Mouse (Mus musculus): ENCODE results near the gene Cobl. TPM values are rescaled to one million over a fixed set of nuclear protein-coding genes. Genes with fewer than 3 reads are reported as not detected.

The Cobl gene
- polyA plus RNA-seq, 1 experiment from 2014 or later: 12.0 TPM

GRCm38 (mm10) chr11:12198700-12199349 is 265.9 kb downstream of the Cobl start:
- Histone ChIP-seq H3K4me1 (no peaks in the 10 kb centered on the region), H3K27me3 (no peaks in the 10 kb centered on the region), H3K27ac (no peak overlapping the region), H3K4me3 (no peak overlapping the region), H3K9me3 (no peaks in the 10 kb centered on the region), H3K4me2 (no peak overlapping the region), H3K9ac (no peak overlapping the region), H3K36me3 (no peaks in the 10 kb centered on the region)
- WGBS: 78% methylated on average over 6 of the region's 6 CpGs
- ATAC-seq (ENCODE audit: borderline replicate concordance, extremely low read depth, low FRiP score, low TSS enrichment): no peak

GRCm38 (mm10) chr11:12198017-12198416 is 266.7 kb downstream of the Cobl start:
- no peaks in the 10 kb centered on the region for H3K27me3 ChIP-seq
- H3K4me2 ChIP-seq: no peak overlapping the region
- WGBS: 41% methylated on average over 2 of the region's 2 CpGs
- no peak overlapping the region for H3K4me3 ChIP-seq
- H3K4me1 ChIP-seq: no peaks in the 10 kb centered on the region
- no peaks in the 10 kb centered on the region for H3K9me3 ChIP-seq
- H3K27ac ChIP-seq: no peak overlapping the region
- no peak for ATAC-seq (ENCODE audit: borderline replicate concordance, extremely low read depth, low FRiP score, low TSS enrichment)
- no peak overlapping the region for H3K9ac ChIP-seq
- H3K36me3 ChIP-seq: no peaks in the 10 kb centered on the region

- H3K36me3 ChIP-seq: no peaks in the 10 kb centered on the region
- no peak for ATAC-seq (ENCODE audit: borderline replicate concordance, extremely low read depth, low FRiP score, low TSS enrichment)
- 45% methylated on average over 4 of the region's 4 CpGs for WGBS
- H3K27me3 ChIP-seq: no peaks in the 10 kb centered on the region
- no peak overlapping the region for H3K27ac ChIP-seq
- H3K4me2 ChIP-seq: no peak overlapping the region
- H3K4me1 ChIP-seq: no peaks in the 10 kb centered on the region
- H3K9ac ChIP-seq: no peak overlapping the region
- no peaks in the 10 kb centered on the region for H3K9me3 ChIP-seq
- H3K4me3 ChIP-seq: no peak overlapping the region
Observed at GRCm38 (mm10) chr11:12197542-12197941, 267.2 kb downstream of the Cobl start.

- no peak for ATAC-seq (ENCODE audit: borderline replicate concordance, extremely low read depth, low FRiP score, low TSS enrichment)
- H3K36me3 ChIP-seq: no peaks in the 10 kb centered on the region
- no peak overlapping the region for H3K4me2 ChIP-seq
- no peaks in the 10 kb centered on the region for H3K9me3 ChIP-seq
- no peak overlapping the region for H3K27ac ChIP-seq
- WGBS: 83% methylated on average over 3 of the region's 3 CpGs
- H3K27me3 ChIP-seq: no peaks in the 10 kb centered on the region
- no peak overlapping the region for H3K9ac ChIP-seq
- no peaks in the 10 kb centered on the region for H3K4me1 ChIP-seq
- H3K4me3 ChIP-seq: no peak overlapping the region
Observed at GRCm38 (mm10) chr11:12195390-12195789, 269.4 kb downstream of the Cobl start.

- no peaks in the 10 kb centered on the region for H3K4me1 ChIP-seq
- H3K9ac ChIP-seq: no peak overlapping the region
- no peaks in the 10 kb centered on the region for H3K9me3 ChIP-seq
- no peak overlapping the region for H3K4me3 ChIP-seq
- ATAC-seq (ENCODE audit: borderline replicate concordance, extremely low read depth, low FRiP score, low TSS enrichment): no peak
- H3K4me2 ChIP-seq: no peak overlapping the region
- no peak overlapping the region for H3K27ac ChIP-seq
- no peaks in the 10 kb centered on the region for H3K27me3 ChIP-seq
- 61% methylated on average over 4 of the region's 4 CpGs for WGBS
- H3K36me3 ChIP-seq: no peaks in the 10 kb centered on the region
Observed at GRCm38 (mm10) chr11:12193369-12193768, 271.4 kb downstream of the Cobl start.

GRCm38 (mm10) chr11:12191386-12191785 is 273.4 kb downstream of the Cobl start:
- no peaks in the 10 kb centered on the region for H3K4me1 ChIP-seq
- no peaks in the 10 kb centered on the region for H3K9me3 ChIP-seq
- no peaks in the 10 kb centered on the region for H3K36me3 ChIP-seq
- H3K4me2 ChIP-seq: no peak overlapping the region
- no peak overlapping the region for H3K27ac ChIP-seq
- H3K4me3 ChIP-seq: no peak overlapping the region
- no peak overlapping the region for H3K9ac ChIP-seq
- 76% methylated on average over 2 of the region's 2 CpGs for WGBS
- ATAC-seq (ENCODE audit: borderline replicate concordance, extremely low read depth, low FRiP score, low TSS enrichment): no peak
- H3K27me3 ChIP-seq: no peaks in the 10 kb centered on the region

- H3K4me1 ChIP-seq: no peaks in the 10 kb centered on the region
- ATAC-seq (ENCODE audit: borderline replicate concordance, extremely low read depth, low FRiP score, low TSS enrichment): no peak
- no peaks in the 10 kb centered on the region for H3K27me3 ChIP-seq
- no peak overlapping the region for H3K4me3 ChIP-seq
- H3K4me2 ChIP-seq: no peak overlapping the region
- 42% methylated on average over 1 of the region's 1 CpGs for WGBS
- H3K9me3 ChIP-seq: no peaks in the 10 kb centered on the region
- no peak overlapping the region for H3K27ac ChIP-seq
- H3K9ac ChIP-seq: no peak overlapping the region
- no peaks in the 10 kb centered on the region for H3K36me3 ChIP-seq
Observed at GRCm38 (mm10) chr11:12190417-12190816, 274.3 kb downstream of the Cobl start.
